ENCODE assay signal across 8 mouse cellular contexts in the genomic region with DNA sequence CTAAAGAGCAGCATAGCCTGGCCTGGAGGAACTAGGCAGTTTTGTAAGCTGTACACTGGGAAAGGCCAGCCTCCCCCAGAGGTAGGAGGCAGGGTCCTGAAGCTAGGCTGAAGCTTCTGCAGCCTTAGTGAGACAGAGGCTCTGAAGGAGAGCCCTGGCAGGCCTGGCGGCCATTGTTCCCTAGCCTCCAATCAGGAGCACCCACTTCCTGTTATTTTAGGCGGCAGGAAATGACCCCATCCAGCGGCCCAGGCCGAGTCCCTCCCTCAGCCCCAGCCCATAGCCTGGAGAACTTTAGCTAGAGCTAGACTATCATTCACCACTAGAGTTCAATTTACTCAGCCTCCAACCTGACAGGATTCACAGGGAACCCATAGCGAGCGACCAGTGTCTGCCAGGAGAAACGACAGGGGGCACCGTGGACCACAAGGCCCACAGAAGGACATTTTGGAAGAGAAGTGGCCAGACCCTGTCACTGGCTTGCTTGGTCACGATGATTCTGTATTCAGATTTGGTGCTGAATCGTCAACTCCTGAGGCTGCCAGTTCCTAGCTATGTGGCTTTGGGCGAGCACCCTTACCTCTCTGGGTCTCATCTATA. TPM values are rescaled to one million over a fixed set of nuclear protein-coding genes. Genes with fewer than 3 reads are reported as not detected.
DNase-seq lines count a peak whose midpoint lies in the region; ATAC-seq lines count a peak whose summit lies in the region.

No protein-coding gene starts in this region.

- no peak overlapping the region; the same call in 1 of the 2 replicates for H3K9ac ChIP-seq in kidney, embryonic 15.5 days

- peak overlapping the region; percentile 4; the same call in 1 of the 2 replicates for H3K4me3 ChIP-seq in kidney, embryonic 15.5 days (replicated peaks)

- H3K27ac ChIP-seq in kidney, embryonic 15.5 days: peak overlapping the region; percentile 68

- peaks cover 65% of the 10 kb centered on the region for H3K4me1 ChIP-seq in kidney, embryonic 15.5 days

- no peaks in the 10 kb centered on the region for H3K9me3 ChIP-seq in kidney, embryonic 15.5 days (replicated peaks)

- peak; percentile 45 for DNase-seq in kidney, adult 18-20 months
- DNase-seq in kidney, adult 11 months: no peak
- DNase-seq in heart, adult 9 months (ENCODE audit: low spot score in 2 of 2): peak; percentile 76 to 87
- DNase-seq in lung, postnatal 14 days: peak; percentile 69
- DNase-seq in right cerebral cortex, adult 2 months (ENCODE audit: low spot score in 2 of 2): no peak

- H3K36me3 ChIP-seq in kidney, embryonic 15.5 days: peaks cover 18% of the 10 kb centered on the region

- H3K4me2 ChIP-seq in kidney, embryonic 15.5 days: peak overlapping the region; percentile 31

- no peak for ATAC-seq in kidney, embryonic 15.5 days (replicated peaks; ENCODE audit: low FRiP score)
- ATAC-seq in inflammation-experienced regulatory T-cells, adult 6 months: no peak
- no peak for ATAC-seq in cerebellum, adult (ENCODE audit: insufficient number of reproducible peaks, low FRiP score, low TSS enrichment)

- WGBS in kidney, embryonic 15.5 days: 55% methylated on average over 11 of the region's 11 CpGs

- no peaks in the 10 kb centered on the region for H3K27me3 ChIP-seq in kidney, embryonic 15.5 days

RNA-seq across cellular contexts. Expression of gene Map7d1, which starts 4.4 kb away (rescaled TPM):
- polyA plus RNA-seq in kidney, embryonic 15.5 days (2015; fragmentation: Nextera tagmentation; extraction: Ambion mirVana): 39.6 and 40.7 TPM in 2 replicates
- 1 to 10 TPM; 3.2 to 6.6 (median 5.1) TPM for polyA plus RNA-seq in inflammation-experienced regulatory T-cells, adult 6 months (2017; shearing (Covaris generic))

RNA-seq across cellular contexts. Expression of gene Trappc3, which starts 10.4 kb away (rescaled TPM):
- polyA plus RNA-seq in kidney, embryonic 15.5 days (2015; fragmentation: Nextera tagmentation; extraction: Ambion mirVana): 106 and 111 TPM in 2 replicates
- 10 to 100 TPM; 55.8 to 71.3 (median 70.8) TPM for polyA plus RNA-seq in inflammation-experienced regulatory T-cells, adult 6 months (2017; shearing (Covaris generic))

RNA-seq across cellular contexts. Expression of gene Col8a2, which starts 34.8 kb away (rescaled TPM):
- 10.6 and 15.2 TPM in 2 replicates for polyA plus RNA-seq in kidney, embryonic 15.5 days (2015; fragmentation: Nextera tagmentation; extraction: Ambion mirVana)
- not detected for polyA plus RNA-seq in inflammation-experienced regulatory T-cells, adult 6 months (2017; shearing (Covaris generic))

RNA-seq across cellular contexts. Expression of gene Thrap3, which starts 49.2 kb away (rescaled TPM):
- 219 and 230 TPM in 2 replicates for polyA plus RNA-seq in kidney, embryonic 15.5 days (2015; fragmentation: Nextera tagmentation; extraction: Ambion mirVana)
- 100 to 1,000 TPM; 198 to 359 (median 205) TPM for polyA plus RNA-seq in inflammation-experienced regulatory T-cells, adult 6 months (2017; shearing (Covaris generic))

Comparison
In these comparisons a context has a peak if more than half of its experiments do, and no peak if none do; other contexts are left out.
1. DNase-seq: peak in kidney, adult 18-20 months (single experiment), heart, adult 9 months (2 of 2) and lung, postnatal 14 days (single experiment); none in kidney, adult 11 months (single experiment) and right cerebral cortex, adult 2 months (0 of 2).
2. RNA of gene Col8a2, which starts 34.8 kb away (polyA plus RNA-seq): 10.6 to 15.2 TPM in kidney, embryonic 15.5 days; not detected in inflammation-experienced regulatory T-cells, adult 6 months; every median in the first group is over 10 times any median in the second.